Mouse (Mus musculus): ENCODE measurements around the gene Sdccag8. TPM values are rescaled to one million over a fixed set of nuclear protein-coding genes. Genes with fewer than 3 reads are reported as not detected.
A peak's percentile ranks its signal among the peaks of the same experiment; 100 is the strongest.
"Not testable (repeated sequence)": the region's sequence is repeated elsewhere in the genome, so short reads cannot be mapped to it uniquely, and the experiment has no call there.

The Sdccag8 gene
- polyA plus RNA-seq, 1 experiment from 2014 or later = 11.1 TPM

DNA sequence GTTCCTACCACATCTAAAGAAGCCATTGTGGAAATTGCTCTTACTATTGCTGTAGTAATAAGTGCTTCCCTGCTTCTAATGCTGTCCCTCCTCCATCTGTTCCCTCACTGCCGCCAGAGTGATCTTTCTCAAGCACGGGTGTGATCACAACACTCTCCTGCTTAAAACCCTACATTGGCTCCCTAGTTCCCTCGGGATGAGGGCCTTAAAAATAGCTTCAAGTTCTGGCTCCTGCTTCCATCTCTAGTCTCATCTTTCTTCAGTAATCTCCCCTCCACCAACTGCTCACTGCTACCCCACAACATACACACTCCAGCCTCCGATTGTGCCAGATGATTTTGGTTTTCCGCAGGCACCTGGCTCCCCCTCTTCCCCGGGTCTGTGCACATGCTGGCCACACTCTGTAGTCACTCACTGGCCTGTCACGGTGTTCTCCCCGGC lies 125.5 kb downstream of the Sdccag8 start:
- Histone ChIP-seq H3K9me3 (replicated peaks; ENCODE audit: control insufficient read depth, low read length) (no peaks in the 10 kb centered on the region), H3K4me3 (ENCODE audit: low read length) (no peak overlapping the region), H3K4me1 (ENCODE audit: control insufficient read depth, insufficient read depth, low read length) (no peaks in the 10 kb centered on the region), H3K9ac (ENCODE audit: low read length) (no peak overlapping the region), H3K27me3 (ENCODE audit: control insufficient read depth, insufficient read depth, low read length) (no peaks in the 10 kb centered on the region), H3K36me3 (ENCODE audit: control insufficient read depth, insufficient read depth) (no peaks in the 10 kb centered on the region), H3K27ac (ENCODE audit: low read length) (no peak overlapping the region), H3K4me2 (ENCODE audit: low read depth, low read length) (no peak overlapping the region)
- no peak for ATAC-seq (replicated peaks; ENCODE audit: extremely low read depth, insufficient read depth, low FRiP score)
- 55% methylated on average over 8 of the region's 8 CpGs for WGBS

DNA sequence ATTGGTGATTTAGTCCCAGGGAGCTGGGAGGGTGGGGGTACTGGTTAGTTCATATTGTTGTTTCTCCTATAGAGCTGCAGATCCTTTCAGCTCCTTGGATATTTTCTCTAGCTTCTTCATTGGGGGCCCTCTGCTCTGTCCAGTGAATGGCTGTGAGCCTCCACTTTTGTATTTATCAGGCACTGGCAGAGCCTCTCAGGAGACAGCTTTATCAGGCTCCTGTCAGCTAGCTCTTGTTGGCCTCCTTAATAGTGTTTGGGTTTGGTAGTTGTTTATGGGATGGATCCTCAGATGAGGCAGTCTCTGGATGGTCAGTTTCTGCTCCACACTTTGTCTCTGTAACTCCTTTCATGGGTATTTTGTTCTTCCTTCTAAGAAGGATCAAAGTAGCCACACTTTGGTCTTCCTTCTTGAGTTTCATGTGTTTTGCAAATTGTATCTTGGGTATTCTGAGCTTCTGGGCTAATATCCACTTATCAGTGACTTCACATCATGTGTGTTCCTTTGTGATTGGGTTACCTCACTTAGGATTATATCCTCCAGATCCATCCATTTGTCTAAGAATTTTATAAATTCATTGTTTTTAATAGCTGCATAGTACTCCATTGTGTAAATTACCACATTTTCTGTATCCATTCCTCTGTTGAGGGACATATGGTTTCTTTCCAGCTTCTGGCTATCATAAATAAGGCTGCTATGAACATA lies 127.0 kb downstream of the Sdccag8 start:
- H3K9me3 ChIP-seq (replicated peaks; ENCODE audit: control insufficient read depth, low read length); H3K27ac ChIP-seq (ENCODE audit: low read length); H3K4me2 ChIP-seq (ENCODE audit: low read depth, low read length); H3K4me3 ChIP-seq (ENCODE audit: low read length); ATAC-seq (replicated peaks; ENCODE audit: extremely low read depth, insufficient read depth, low FRiP score); H3K9ac ChIP-seq (ENCODE audit: low read length); H3K36me3 ChIP-seq (ENCODE audit: control insufficient read depth, insufficient read depth); H3K4me1 ChIP-seq (ENCODE audit: control insufficient read depth, insufficient read depth, low read length); H3K27me3 ChIP-seq (ENCODE audit: control insufficient read depth, insufficient read depth, low read length): not testable (repeated sequence)

DNA sequence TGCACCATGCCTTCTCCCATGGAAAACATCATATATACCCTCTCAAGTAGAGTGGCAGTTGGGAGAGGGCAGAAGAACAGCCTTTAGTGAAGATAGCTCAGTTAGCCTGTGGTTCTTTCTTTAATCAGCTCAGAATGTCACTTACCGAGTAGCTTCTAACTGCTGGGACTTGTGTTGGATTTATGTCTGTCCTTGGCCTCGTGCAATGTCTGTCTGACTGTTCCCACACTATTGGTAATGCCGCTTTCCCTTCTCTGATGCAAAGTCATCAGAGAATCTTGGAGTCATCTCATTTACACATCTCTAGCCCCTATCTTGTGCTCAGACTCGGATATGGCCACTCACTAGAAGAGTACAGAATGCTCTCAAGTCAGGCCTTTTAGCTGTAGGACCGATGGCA lies 128.7 kb downstream of the Sdccag8 start:
- Histone ChIP-seq H3K36me3 (ENCODE audit: control insufficient read depth, insufficient read depth) (no peaks in the 10 kb centered on the region), H3K9me3 (replicated peaks; ENCODE audit: control insufficient read depth, low read length) (no peaks in the 10 kb centered on the region), H3K4me2 (ENCODE audit: low read depth, low read length) (no peak overlapping the region), H3K9ac (ENCODE audit: low read length) (no peak overlapping the region), H3K27ac (ENCODE audit: low read length) (no peak overlapping the region), H3K4me3 (ENCODE audit: low read length) (no peak overlapping the region), H3K27me3 (ENCODE audit: control insufficient read depth, insufficient read depth, low read length) (no peaks in the 10 kb centered on the region), H3K4me1 (ENCODE audit: control insufficient read depth, insufficient read depth, low read length) (no peaks in the 10 kb centered on the region)
- WGBS = 89% methylated on average over 5 of the region's 5 CpGs
- ATAC-seq (replicated peaks; ENCODE audit: extremely low read depth, insufficient read depth, low FRiP score) = no peak

DNA sequence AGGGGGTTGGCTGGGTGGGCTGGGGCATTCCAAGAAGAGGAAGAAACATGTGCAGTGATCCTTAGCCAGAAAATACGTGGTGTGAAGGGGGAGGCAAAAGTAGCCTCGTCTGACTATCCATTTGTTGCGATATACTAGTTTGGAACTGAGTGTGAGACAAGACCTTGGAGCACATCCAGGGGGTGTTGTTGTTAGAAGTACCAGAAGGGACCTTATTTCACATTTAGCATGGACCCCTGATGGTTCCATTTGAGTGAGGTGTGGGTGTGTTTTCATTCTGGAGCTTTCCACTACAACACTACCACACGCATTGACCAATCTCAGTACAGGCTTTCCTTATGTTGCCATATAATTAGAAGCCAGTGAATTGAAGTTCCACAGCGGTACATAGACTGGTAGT lies 129.5 kb downstream of the Sdccag8 start:
- Histone ChIP-seq H3K36me3 (ENCODE audit: control insufficient read depth, insufficient read depth) (no peaks in the 10 kb centered on the region), H3K4me2 (ENCODE audit: low read depth, low read length) (no peak overlapping the region), H3K4me3 (ENCODE audit: low read length) (no peak overlapping the region), H3K9ac (ENCODE audit: low read length) (no peak overlapping the region), H3K27me3 (ENCODE audit: control insufficient read depth, insufficient read depth, low read length) (no peaks in the 10 kb centered on the region), H3K27ac (ENCODE audit: low read length) (no peak overlapping the region), H3K9me3 (replicated peaks; ENCODE audit: control insufficient read depth, low read length) (no peaks in the 10 kb centered on the region), H3K4me1 (ENCODE audit: control insufficient read depth, insufficient read depth, low read length) (no peaks in the 10 kb centered on the region)
- no peak for ATAC-seq (replicated peaks; ENCODE audit: extremely low read depth, insufficient read depth, low FRiP score)
- WGBS = 78% methylated on average over 5 of the region's 5 CpGs

DNA sequence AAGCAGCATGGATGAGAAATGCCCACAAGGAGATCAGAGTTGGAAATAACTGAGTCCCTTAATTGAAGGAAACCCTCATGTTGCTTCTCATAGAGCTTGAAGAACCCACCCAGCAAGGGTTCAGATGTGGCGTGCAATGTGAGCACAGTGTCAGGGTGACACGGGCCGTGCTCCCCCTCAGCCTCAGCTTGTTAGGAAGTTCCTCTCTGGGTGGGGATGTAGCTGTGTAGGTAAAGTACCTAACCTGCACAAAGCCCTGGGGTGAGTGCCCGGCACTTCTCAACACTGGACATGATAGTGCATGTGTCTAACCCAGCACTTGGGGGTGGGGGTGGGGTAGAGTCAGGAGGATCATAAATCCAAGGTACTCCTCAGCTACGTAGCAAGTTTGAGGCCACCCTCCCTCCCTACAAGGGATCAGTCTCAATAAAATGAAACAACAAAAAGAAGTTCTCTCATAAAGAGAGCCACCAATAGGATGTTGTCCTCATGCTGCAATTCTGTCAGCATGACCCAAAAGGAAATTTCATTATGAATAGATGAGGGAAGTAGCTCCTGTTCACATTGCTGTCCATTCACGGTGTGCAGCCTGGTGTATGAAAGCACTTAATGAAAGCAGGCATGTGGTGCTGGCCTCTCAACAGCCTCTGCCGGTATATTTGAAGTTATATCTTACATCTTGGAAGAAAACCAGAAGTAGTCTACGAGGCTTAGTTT lies 130.2 kb downstream of the Sdccag8 start:
- H3K9me3 ChIP-seq (replicated peaks; ENCODE audit: control insufficient read depth, low read length) = no peaks in the 10 kb centered on the region
- peak; percentile 19; the same call in 1 of the 2 replicates for ATAC-seq (replicated peaks; ENCODE audit: extremely low read depth, insufficient read depth, low FRiP score)
- H3K27me3 ChIP-seq (ENCODE audit: control insufficient read depth, insufficient read depth, low read length) = no peaks in the 10 kb centered on the region
- no peak overlapping the region for H3K9ac ChIP-seq (ENCODE audit: low read length)
- H3K4me3 ChIP-seq (ENCODE audit: low read length) = no peak overlapping the region
- H3K27ac ChIP-seq (ENCODE audit: low read length) = no peak overlapping the region
- no peaks in the 10 kb centered on the region for H3K4me1 ChIP-seq (ENCODE audit: control insufficient read depth, insufficient read depth, low read length)
- WGBS = 75% methylated on average over 8 of the region's 8 CpGs
- H3K36me3 ChIP-seq (ENCODE audit: control insufficient read depth, insufficient read depth) = no peaks in the 10 kb centered on the region
- H3K4me2 ChIP-seq (ENCODE audit: low read depth, low read length) = no peak overlapping the region

DNA sequence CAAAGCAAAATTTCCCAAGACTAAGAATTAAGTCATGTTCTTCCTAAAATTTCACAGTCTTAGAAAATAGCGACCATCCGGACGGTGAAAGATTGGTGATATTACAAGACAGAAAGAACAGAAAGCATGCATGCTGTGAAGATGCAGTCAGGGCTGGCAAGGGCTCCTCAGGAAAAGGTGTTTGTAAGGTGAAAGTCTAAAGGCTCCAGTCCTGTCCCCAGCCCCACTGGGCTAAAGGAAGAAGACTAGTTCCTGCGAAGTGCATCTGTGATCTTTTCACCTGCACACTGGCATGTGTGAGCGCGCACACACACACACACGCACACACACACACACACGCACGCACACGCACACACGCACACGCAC lies 130.7 kb downstream of the Sdccag8 start:
- 79% methylated on average over 12 of the region's 12 CpGs for WGBS
- no peaks in the 10 kb centered on the region for H3K36me3 ChIP-seq (ENCODE audit: control insufficient read depth, insufficient read depth)
- H3K4me1 ChIP-seq (ENCODE audit: control insufficient read depth, insufficient read depth, low read length) = no peaks in the 10 kb centered on the region
- no peak overlapping the region for H3K9ac ChIP-seq (ENCODE audit: low read length)
- no peak overlapping the region for H3K4me2 ChIP-seq (ENCODE audit: low read depth, low read length)
- H3K27ac ChIP-seq (ENCODE audit: low read length) = no peak overlapping the region
- H3K9me3 ChIP-seq (replicated peaks; ENCODE audit: control insufficient read depth, low read length) = no peaks in the 10 kb centered on the region
- no peak overlapping the region for H3K4me3 ChIP-seq (ENCODE audit: low read length)
- no peak for ATAC-seq (replicated peaks; ENCODE audit: extremely low read depth, insufficient read depth, low FRiP score)
- no peaks in the 10 kb centered on the region for H3K27me3 ChIP-seq (ENCODE audit: control insufficient read depth, insufficient read depth, low read length)

DNA sequence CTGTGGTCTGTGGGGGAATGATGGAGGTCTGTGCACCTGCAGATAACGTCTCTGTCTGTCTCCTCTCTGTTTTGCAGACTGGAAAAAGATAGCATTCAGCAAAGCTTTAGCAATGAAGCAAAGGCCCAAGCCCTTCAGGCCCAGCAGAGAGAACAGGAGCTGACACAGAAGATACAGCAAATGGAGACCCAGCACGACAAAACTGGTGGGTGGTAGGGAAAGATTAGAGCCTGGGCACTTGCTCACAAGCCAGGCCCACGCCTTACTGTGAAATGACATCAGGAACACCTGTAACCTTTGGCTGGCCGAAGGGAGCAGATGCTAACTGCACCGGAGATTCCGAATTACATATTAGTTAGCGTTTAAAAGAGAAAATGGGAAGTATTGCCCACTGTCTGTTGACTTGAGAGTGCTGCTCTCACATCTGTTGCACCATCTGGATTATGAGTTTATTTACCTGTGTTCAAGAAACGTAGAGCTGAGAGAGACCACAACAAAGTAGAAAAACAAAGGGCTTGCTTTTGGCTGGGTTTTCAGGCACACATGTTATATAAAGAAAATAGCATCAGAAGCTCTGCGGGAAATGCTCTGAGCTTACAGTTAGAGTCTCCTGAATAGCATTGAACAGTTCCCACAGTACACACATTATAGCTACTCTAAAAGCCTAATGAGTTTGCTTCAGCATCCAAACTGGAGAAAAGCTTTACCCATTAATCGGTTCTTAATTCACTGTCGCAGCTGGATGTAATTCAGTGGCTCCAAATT lies 131.8 kb downstream of the Sdccag8 start:
- no peaks in the 10 kb centered on the region for H3K4me1 ChIP-seq (ENCODE audit: control insufficient read depth, insufficient read depth, low read length)

DNA sequence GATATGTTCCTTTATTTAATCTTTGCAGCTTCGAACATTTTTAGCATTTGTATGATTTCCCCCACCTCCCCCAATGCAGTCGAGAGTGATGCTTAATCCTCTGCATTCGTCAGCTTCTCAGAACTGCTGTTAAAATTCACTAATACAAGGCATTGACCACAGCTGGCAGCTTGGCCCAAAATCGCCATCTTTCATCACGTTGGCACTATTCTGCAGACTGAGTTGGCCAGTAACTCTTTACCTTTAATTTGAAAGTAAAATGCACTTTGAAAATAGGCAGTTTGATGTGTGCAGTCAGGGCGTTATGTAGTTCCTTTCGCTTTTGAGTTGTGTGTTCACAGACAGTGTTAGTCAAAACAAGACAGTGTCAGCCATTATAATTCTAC lies 132.3 kb downstream of the Sdccag8 start:
- Histone ChIP-seq H3K9ac (ENCODE audit: low read length) (no peak overlapping the region), H3K4me2 (ENCODE audit: low read depth, low read length) (no peak overlapping the region), H3K27me3 (ENCODE audit: control insufficient read depth, insufficient read depth, low read length) (no peaks in the 10 kb centered on the region), H3K27ac (ENCODE audit: low read length) (no peak overlapping the region), H3K36me3 (ENCODE audit: control insufficient read depth, insufficient read depth) (no peaks in the 10 kb centered on the region), H3K4me3 (ENCODE audit: low read length) (no peak overlapping the region), H3K4me1 (ENCODE audit: control insufficient read depth, insufficient read depth, low read length) (no peaks in the 10 kb centered on the region), H3K9me3 (replicated peaks; ENCODE audit: control insufficient read depth, low read length) (no peaks in the 10 kb centered on the region)
- no peak for ATAC-seq (replicated peaks; ENCODE audit: extremely low read depth, insufficient read depth, low FRiP score)
- WGBS = 75% methylated on average over 7 of the region's 7 CpGs

More for the DNA sequence above, 131.8 kb downstream of the Sdccag8 start:
- Histone ChIP-seq H3K36me3 (ENCODE audit: control insufficient read depth, insufficient read depth) (no peaks in the 10 kb centered on the region), H3K27me3 (ENCODE audit: control insufficient read depth, insufficient read depth, low read length) (no peaks in the 10 kb centered on the region), H3K4me2 (ENCODE audit: low read depth, low read length) (no peak overlapping the region), H3K4me3 (ENCODE audit: low read length) (no peak overlapping the region), H3K27ac (ENCODE audit: low read length) (peak overlapping the region; percentile 67; the same call in 1 of the 2 replicates), H3K9ac (ENCODE audit: low read length) (no peak overlapping the region), H3K9me3 (replicated peaks; ENCODE audit: control insufficient read depth, low read length) (no peaks in the 10 kb centered on the region)
- ATAC-seq (replicated peaks; ENCODE audit: extremely low read depth, insufficient read depth, low FRiP score) = peak; percentile 20; the same call in 1 of the 2 replicates
- 80% methylated on average over 11 of the region's 11 CpGs for WGBS

DNA sequence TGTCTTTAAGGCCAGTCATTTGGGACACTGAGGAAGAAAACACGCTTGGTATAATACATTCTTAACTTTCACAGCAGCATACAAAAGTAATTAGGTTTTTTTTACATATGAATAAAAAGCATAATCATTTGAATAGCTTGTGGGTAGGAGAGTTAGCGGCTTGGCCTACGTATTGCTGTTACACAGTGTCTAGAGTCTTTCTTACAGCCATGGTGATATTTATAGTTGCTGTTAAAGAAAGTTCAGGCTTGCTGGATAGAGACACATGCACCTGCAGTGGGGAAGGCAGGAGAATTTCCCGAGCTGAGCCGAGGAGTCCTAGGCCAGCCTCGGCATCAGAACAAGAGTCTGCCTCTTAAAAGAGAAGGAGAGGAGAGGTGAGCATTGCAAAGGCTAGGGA lies 134.4 kb downstream of the Sdccag8 start:
- no peak overlapping the region for H3K9ac ChIP-seq (ENCODE audit: low read length)
- H3K4me3 ChIP-seq (ENCODE audit: low read length) = no peak overlapping the region
- no peaks in the 10 kb centered on the region for H3K27me3 ChIP-seq (ENCODE audit: control insufficient read depth, insufficient read depth, low read length)
- no peak overlapping the region for H3K4me2 ChIP-seq (ENCODE audit: low read depth, low read length)
- no peaks in the 10 kb centered on the region for H3K9me3 ChIP-seq (replicated peaks; ENCODE audit: control insufficient read depth, low read length)
- 57% methylated on average over 6 of the region's 6 CpGs for WGBS
- H3K4me1 ChIP-seq (ENCODE audit: control insufficient read depth, insufficient read depth, low read length) = no peaks in the 10 kb centered on the region
- ATAC-seq (replicated peaks; ENCODE audit: extremely low read depth, insufficient read depth, low FRiP score) = no peak
- H3K27ac ChIP-seq (ENCODE audit: low read length) = no peak overlapping the region
- H3K36me3 ChIP-seq (ENCODE audit: control insufficient read depth, insufficient read depth) = no peaks in the 10 kb centered on the region

Measured in heart, embryonic 16.5 days (tissue).